Mouse (Mus musculus) mature B cell (primary cell): Measurements from ENCODE around the gene Surf2.

Experiments
- in situ Hi-C: fragments of 300-500 bp; cut with MboI; formaldehyde crosslinking; loops from 2 replicates; pipeline ENCODE4 v1.14.3; 2019

Gene Surf2

DNA sequence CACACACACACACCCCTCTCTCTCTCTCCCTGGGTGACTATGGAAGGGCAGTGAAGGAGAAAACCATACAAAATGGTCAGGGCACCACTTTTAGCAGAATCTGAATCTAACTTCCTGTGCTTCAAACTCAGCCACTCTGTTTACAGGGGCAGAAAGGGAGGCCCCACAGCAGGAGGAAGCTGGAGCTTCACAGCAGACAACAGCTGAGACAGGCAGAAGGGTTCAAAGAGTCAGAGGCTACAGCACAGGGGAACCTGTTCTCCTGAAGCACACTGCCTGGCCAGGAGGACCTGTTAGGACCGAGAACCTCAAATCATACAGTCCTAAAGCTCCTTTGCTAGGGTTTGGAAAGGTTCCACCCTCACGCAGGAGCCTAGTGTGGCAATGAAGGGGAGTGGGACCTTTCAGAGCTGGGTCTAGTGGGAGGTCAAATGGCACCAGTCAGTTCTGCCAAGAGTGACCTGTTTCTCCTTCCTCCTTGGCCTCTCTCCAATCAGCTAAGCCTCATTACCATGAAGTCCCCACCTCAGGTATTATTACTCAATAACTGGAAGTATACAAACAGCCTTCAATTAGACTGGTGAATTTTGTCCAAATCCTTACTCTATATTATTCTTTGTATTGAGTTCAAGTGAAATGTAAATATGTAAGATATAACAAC, 38.7 kb downstream of the Surf2 start:
- in situ Hi-C loops, result no loop called here

DNA sequence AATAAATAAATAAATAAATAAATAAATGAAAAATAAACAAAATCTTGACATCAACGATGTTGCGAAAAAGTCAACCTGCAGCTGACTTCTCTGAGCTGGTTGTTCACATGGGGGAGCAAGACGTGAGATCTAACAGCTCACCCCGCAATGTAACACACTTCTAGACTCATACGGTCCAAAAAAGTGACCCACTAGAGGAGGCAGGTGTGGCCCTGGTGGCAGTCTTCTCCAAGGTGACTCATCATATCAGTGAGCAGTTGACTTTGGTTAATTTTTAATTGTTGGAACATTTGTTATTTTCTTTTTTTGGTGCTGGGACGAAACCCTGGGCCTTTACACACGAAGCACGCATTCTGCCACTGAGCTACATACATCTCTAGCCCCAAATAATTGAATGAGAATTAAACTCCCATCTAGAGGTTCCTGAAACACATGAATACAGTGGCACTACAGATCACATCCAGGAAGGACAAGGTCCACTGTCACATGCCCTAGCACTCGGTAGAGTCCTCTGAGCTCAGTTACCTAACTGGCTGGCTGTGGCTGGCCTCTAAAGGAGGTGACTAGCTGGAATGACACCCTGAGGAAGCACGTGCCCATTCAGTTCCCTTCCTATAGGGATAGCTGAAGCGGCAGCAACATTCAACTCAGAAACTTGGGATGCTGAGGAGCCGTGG, 40.8 kb downstream of the Surf2 start:
- in situ Hi-C loops, result no loop called here

DNA sequence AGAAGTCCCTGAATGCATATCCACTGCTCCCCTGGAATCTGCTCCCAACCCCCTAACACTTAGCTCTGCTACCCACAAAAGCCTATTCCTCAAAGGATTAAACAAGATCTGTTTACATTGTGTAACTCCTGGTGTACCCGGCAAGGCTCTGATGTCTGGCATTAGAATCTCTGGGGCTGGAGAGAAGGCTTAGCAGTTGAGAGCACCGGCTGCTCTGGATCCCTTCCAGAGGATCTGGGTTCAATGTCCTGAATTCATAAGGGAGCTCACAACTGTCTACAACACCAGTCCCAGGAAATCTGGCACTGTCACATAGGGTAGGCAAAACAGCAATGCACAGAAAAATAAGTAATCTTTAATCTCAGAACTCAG, 41.3 kb downstream of the Surf2 start:
- in situ Hi-C loops, result no loop called here

DNA sequence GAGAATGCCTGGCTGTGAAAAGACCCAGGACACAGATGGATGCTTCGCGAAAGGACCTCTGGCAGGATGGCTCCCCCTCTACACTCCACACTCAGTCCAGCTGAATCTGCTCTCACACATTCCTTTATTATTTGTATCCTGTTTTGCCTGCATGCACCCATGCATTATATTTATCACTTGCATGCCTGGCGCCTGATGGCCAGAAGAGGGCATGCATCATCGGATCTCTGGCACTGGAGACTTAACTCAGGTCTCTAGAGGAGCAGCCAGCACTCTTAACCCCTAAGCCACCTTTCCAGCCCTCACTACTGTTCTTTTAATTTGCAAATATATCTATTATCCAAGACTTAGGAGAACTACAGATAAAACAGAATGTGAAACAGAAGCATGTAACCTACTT, 44.6 kb downstream of the Surf2 start:
- in situ Hi-C loops, result no loop called here

DNA sequence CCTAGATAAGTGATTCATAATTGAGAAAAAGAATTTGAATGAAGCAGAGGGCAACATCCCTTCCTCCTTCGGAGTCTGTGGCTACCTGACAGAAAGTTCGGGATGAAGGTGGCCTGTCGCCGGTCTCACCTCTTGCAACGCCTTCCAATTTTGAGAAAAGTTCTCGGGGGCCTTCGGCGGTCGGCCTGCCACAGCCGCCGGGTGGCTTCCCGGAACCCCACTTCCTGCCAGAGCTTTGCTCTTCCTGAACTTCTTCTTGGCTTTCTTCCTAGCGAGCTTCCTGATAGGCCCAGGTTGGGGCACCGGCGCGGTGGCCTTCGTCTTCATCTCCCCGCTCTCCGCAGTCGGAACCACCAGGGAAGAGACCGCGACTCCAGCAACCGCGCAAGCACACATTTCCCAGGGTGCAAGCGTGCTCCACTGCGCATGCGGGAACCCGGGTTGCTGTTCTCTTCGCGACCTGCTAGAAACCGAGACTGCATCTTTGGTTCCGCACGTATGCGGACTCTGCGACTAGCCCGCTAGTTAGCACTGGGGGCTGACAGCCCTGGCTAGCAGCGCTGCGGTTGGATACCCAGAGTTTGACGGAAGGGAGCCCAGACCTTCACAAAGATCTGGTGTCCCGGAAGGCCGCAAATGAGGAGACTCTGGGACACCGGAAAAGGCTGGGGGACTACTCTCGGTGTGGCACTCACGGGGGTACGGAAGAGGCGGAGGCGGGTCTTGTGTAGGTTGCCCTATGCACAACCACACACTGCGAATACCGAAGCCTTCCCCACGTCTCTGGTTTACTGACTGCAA, 48.0 kb downstream of the Surf2 start, which contains the start of gene Rexo4:
Rexo4 (minus strand) TSS at position 464 of the 801 bp plus-strand sequence.
- in situ Hi-C loops, result no loop called here

DNA sequence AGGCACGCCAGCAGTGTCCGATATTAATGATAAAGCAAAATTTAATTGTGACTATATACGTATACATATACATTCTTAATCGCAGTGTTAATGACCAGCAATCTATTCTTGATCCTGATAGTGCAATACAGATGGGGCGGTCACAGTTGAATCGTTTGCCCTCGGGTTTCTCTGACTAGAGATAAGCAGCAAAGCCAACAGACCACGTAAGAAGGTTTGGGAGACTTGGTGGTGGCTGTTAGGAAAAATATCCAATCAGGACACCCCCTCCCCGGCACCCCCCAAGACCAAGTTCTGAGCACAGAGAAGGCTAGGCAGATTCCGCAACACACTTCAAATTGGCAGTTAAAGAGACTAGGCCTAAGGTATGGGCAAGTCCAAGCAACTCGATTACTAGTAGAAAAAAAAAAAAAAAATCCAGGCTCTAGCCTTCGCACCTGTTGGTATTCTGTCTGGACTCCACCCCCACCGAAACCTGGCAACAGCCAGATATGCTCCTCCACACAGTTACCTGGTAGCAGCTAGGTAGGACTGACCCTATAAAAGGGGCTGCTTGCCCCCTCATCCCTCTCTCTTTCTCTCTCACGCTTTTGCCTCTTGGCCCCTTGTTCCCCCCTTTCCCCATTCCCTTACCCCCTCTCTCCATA, 48.7 kb downstream of the Surf2 start:
- in situ Hi-C loops, result no loop called here

DNA sequence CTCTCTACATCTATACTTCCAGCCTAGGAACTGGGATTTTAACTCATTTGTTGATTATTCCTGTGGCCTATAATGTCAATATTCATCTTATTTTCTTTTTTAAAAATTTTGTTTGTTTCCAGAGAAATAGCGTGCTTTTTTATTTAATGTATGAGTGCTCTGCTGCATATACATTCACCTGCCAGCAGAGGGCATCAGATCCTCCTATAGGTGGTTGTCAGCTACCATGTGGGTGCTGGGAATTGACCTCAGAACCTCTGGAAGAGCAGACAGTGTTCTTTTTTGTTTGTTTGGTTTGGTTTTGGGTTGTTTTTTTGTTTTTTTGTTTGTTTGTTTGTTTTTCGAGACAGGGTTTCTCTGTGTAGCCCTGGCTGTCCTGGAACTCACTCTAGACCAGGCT, 51.1 kb downstream of the Surf2 start:
- in situ Hi-C loops, result no loop called here
